Mouse (Mus musculus): ENCODE measurements at regions not wholly inside any gene's neighbourhood (a gene's known extent, or its start where the extent isn't known, plus 50 kb on each side); places are given as distances from the start of the nearest gene placed in this dataset.

DNA sequence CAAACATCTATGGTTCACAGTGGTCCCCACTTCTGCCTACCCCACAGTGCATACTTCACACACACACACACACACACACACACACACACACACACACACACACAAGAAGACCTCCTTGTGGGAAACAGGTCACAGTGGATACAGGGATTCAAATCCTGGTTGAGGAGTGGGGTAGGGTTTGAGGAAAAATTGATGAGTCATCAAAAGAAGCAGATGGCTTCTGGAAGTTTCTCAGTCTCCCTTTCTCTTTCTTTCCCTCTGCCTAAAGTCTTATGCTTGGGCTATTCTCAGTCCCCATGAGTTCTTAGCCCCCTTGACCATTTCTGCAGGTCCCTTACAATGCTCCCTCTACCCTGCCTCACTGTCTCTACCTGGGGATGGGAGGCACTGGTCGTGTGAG, 56.4 kb downstream of the Rassf10 start:
- Histone ChIP-seq H3K4me1 (no peaks in the 10 kb centered on the region), H3K27ac (no peak overlapping the region), H3K9me3 (replicated peaks) (no peaks in the 10 kb centered on the region), H3K9ac (no peak overlapping the region), H3K36me3 (ENCODE audit: poor library complexity, severe bottlenecking) (no peaks in the 10 kb centered on the region), H3K27me3 (no peaks in the 10 kb centered on the region), H3K4me3 (no peak overlapping the region), H3K4me2 (no peak overlapping the region)
- no peak for ATAC-seq
- WGBS: 91% methylated on average over 1 of the region's 1 CpGs

DNA sequence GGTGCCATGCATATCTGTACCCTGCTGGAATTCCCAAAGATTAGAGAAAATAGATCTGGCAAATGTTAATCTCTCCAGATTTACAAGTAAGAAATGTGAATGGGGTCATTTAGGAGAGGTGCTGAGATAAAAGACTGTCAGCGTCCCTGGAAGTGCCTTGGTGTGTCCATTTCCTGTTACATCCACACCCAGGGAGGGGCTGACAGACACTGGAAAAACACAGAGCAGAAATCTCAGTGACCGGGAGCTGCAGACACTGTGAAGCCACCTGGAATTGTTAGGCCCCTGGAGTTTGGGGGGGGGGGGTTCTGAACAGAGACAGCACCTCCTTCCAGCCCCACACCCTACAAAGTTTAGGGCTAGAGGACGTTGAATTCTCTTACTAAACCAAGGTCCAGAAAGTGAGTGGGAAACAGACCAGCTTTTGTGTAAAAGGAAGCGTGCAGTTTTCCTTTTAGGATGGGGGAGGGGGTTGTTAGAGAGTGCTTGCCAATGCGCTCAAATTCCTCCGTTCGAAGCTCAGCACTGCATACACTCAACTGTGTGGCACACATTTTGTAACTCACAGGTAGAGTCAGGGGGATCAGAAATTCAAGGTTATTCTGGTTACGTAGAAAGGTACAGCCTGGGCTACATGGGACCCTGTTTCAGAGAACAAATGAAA, 63.5 kb downstream of the Rassf10 start:
- no peak for ATAC-seq
- no peaks in the 10 kb centered on the region for H3K36me3 ChIP-seq (ENCODE audit: poor library complexity, severe bottlenecking)
- H3K27me3 ChIP-seq: no peaks in the 10 kb centered on the region
- no peaks in the 10 kb centered on the region for H3K9me3 ChIP-seq (replicated peaks)
- WGBS: 47% methylated on average over 8 of the region's 8 CpGs
- H3K9ac ChIP-seq: no peak overlapping the region
- H3K4me1 ChIP-seq: no peaks in the 10 kb centered on the region
- no peak overlapping the region for H3K4me2 ChIP-seq
- no peak overlapping the region for H3K4me3 ChIP-seq
- no peak overlapping the region for H3K27ac ChIP-seq

DNA sequence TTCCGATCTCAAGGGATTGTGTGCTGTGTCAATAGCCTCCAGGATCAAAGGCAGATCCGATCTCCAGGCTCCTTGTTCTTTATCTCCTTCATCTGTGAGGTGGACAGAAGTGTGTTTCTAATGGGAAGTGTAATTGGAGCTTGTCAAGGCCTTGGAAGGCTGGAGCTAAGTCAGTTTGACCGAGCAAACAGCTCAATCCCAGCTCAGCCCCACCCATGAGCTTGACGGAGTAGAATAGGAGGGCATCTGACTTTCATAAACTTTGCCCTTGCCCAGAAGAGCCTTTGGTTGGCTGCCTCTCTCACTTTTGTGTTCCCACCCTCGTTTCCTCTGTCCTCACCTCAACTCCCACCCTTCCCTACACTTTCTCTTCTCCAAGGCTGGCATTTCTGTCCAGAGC, 67.7 kb downstream of the Rassf10 start:
- Histone ChIP-seq H3K4me2 (no peak overlapping the region), H3K4me1 (no peaks in the 10 kb centered on the region), H3K4me3 (no peak overlapping the region), H3K27ac (no peak overlapping the region), H3K9me3 (replicated peaks) (no peaks in the 10 kb centered on the region), H3K36me3 (ENCODE audit: poor library complexity, severe bottlenecking) (no peaks in the 10 kb centered on the region), H3K9ac (no peak overlapping the region), H3K27me3 (no peaks in the 10 kb centered on the region)
- no peak for ATAC-seq
- 57% methylated on average over 5 of the region's 5 CpGs for WGBS

DNA sequence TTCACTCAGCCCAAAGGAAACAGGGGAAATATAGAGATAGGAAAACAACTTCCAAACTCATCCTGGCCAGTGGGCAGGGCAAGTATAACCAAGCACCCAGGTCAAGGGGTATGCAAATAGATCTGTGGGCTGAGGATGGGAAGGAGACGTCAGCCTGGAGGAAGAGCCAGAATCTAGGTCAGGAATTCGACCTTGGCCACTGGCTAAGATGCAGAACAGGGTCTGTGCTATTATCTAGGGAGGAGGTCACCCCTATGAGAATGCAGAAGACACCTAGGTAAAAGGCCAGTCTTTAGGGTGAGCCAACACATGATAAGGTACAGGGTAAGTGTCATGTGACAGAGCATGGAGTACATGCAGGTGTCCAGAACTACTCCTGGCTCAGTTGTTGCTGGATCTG, 68.8 kb downstream of the Rassf10 start:
- Histone ChIP-seq H3K27me3 (no peaks in the 10 kb centered on the region), H3K36me3 (ENCODE audit: poor library complexity, severe bottlenecking) (no peaks in the 10 kb centered on the region), H3K9me3 (replicated peaks) (no peaks in the 10 kb centered on the region), H3K4me3 (no peak overlapping the region), H3K4me1 (no peaks in the 10 kb centered on the region), H3K27ac (no peak overlapping the region), H3K4me2 (no peak overlapping the region), H3K9ac (no peak overlapping the region)
- no peak for ATAC-seq
- 38% methylated on average over 2 of the region's 2 CpGs for WGBS

DNA sequence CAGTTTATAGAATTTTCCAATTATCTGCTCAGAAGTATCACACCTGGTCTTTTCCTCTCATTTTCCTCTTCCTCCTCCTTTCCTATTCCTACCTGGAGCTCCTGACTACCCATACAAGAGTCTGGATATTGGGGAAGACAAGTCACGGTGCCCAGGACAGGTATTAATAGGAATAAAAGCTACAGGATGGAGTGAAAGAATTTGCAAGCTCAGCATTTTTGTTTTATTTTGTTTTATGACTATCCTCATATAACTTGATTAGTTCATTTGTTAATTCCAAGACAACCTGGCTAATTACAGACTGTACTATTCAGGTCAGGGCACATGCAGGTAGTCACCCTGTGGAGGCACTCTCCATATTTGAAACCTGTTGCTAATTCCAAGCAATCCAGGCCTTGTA, 72.0 kb downstream of the Rassf10 start:
- no peak overlapping the region for H3K9ac ChIP-seq
- H3K9me3 ChIP-seq (replicated peaks): no peaks in the 10 kb centered on the region
- H3K36me3 ChIP-seq (ENCODE audit: poor library complexity, severe bottlenecking): no peaks in the 10 kb centered on the region
- H3K4me3 ChIP-seq: no peak overlapping the region
- H3K4me1 ChIP-seq: no peaks in the 10 kb centered on the region
- no peak overlapping the region for H3K4me2 ChIP-seq
- ATAC-seq: no peak
- no peaks in the 10 kb centered on the region for H3K27me3 ChIP-seq
- WGBS: 96% methylated on average over 1 of the region's 1 CpGs
- H3K27ac ChIP-seq: no peak overlapping the region

DNA sequence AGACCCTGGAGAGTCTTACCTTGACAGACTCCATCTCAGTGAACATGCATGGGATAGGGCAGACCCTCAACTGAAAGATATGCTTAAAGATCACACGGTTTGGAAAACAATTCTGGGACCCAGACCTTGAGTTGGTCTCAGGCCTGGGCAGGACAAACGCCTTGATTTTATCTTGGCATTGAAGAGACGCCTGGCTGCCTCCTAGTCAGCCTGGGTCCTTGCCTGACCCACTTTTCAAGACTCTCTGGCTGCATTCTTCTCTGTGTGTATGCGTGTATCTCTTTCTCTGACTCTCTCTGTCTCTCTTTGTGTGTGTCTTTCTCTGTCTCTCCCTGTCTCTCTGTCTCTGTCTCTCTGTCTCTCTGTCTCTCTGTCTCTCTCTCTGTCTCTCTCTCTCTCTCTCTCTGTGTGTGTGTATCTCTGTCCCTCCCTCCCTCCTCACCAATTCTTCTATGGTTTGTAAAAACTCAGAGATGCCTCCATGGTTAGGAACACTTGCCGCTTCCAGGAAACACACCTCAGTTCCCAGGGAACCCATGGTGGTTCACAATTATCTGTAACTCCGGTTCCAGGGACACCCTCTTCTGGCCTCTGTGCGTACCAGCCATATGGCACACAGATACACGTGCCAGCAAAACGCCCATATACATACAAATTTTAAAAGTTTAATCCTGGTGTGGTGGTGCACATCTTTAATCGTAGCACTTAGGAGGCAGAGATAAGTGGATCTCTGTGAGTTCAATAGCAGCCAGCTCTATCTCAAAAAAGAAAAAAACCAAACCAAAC, 72.7 kb downstream of the Rassf10 start:
- no peaks in the 10 kb centered on the region for H3K27me3 ChIP-seq
- 85% methylated on average over 10 of the region's 10 CpGs for WGBS
- no peak overlapping the region for H3K27ac ChIP-seq
- H3K9me3 ChIP-seq (replicated peaks): no peaks in the 10 kb centered on the region
- no peak overlapping the region for H3K9ac ChIP-seq
- no peaks in the 10 kb centered on the region for H3K36me3 ChIP-seq (ENCODE audit: poor library complexity, severe bottlenecking)
- ATAC-seq: no peak
- H3K4me2 ChIP-seq: no peak overlapping the region
- H3K4me3 ChIP-seq: no peak overlapping the region
- H3K4me1 ChIP-seq: no peaks in the 10 kb centered on the region

DNA sequence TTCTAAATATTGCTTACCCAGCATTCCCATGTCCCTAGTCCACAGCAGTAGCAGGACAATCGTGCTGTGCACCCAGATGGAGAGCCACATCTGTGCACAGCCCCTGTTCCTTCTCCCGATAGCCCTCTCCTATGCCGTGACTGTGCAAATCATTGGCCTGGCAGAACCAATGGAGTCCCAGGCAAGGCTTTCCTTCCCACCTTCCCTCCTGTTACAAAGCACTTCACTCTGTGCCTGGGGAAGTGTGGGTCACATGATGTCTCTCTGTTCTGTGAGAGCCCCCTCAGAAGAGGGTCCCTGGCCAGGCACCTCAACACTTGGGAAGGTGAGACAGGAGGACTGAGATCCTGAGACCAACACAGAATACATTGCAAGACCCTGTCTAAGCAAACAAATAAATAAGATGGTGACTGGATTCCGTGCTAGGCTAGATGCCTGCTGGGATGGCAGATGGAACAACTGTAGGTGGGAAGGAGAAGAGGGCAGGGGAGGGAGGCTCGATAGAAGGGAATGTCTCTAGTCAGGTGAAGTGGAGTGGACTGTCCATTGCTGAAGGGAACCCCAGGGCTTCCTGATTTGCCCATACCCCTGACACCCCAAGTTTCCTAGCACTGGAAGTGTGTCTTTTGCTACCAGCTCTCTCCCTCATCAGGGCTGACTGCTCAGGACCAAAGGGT, 73.5 kb downstream of the Rassf10 start:
- Histone ChIP-seq H3K4me1 (no peaks in the 10 kb centered on the region), H3K4me2 (no peak overlapping the region), H3K4me3 (no peak overlapping the region), H3K27ac (no peak overlapping the region), H3K9me3 (replicated peaks) (no peaks in the 10 kb centered on the region), H3K9ac (no peak overlapping the region), H3K36me3 (ENCODE audit: poor library complexity, severe bottlenecking) (no peaks in the 10 kb centered on the region), H3K27me3 (no peaks in the 10 kb centered on the region)
- no peak for ATAC-seq
- WGBS: 75% methylated on average over 5 of the region's 5 CpGs

DNA sequence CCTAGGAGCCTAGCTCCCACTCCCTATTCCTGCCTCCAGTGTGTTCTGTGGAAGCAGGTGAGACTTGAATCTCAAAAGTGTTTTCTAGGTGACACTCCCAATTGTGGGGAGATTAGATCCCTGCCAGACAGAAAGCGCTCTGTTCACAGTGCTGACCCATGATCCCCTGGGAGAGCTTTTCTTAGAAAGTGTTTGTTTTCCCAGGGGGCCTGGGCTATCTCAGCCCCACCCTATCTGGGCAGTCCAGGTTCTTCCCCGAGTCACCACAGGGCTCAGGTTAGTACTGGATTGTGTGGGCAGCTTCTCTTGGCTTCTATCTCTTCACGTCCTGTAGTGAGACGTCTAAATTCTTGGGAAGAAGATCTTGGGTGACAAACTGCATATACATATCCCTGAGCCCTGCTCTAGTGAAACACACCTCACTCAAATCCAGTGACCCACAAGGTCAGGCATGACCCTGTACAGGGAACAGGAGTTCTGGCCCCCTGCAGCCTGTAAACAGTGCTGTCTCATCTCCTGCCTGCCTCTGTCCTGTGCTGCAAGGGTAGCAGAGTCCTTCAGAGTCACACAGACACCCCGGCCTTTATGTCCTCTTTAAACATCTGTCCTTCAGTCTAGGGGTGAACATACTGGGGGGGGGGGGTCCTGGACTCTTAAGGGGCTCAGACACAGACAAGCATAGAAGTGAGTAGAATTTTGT, 76.4 kb downstream of the Rassf10 start:
- no peak for ATAC-seq
- Histone ChIP-seq H3K4me3 (no peak overlapping the region), H3K4me2 (no peak overlapping the region), H3K27me3 (no peaks in the 10 kb centered on the region), H3K4me1 (no peaks in the 10 kb centered on the region), H3K27ac (no peak overlapping the region), H3K36me3 (ENCODE audit: poor library complexity, severe bottlenecking) (no peaks in the 10 kb centered on the region), H3K9me3 (replicated peaks) (no peaks in the 10 kb centered on the region), H3K9ac (no peak overlapping the region)
- WGBS: 53% methylated on average over 5 of the region's 5 CpGs

DNA sequence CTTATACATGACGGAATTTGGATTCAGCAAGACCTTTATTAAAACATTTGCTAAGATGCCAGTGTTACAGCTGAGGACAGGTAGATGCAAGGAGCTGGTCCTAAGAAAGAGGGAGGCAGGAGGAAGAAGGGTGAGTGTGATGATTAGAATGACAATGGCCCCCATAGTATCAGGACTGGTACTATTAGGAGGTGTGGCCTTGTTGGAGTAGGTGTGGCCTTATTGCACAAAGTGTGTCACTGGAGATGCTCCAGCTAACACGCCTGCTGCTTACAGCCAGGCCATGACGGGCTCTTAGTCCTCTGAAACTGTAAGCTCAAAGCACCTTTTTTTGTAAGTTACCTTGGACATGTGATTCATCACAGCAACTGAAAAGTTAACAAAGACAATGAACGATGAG, 82.0 kb downstream of the Rassf10 start:
- Histone ChIP-seq H3K36me3 (ENCODE audit: poor library complexity, severe bottlenecking) (no peaks in the 10 kb centered on the region), H3K27ac (no peak overlapping the region), H3K4me1 (no peaks in the 10 kb centered on the region), H3K9me3 (replicated peaks) (no peaks in the 10 kb centered on the region), H3K9ac (no peak overlapping the region), H3K27me3 (no peaks in the 10 kb centered on the region), H3K4me2 (no peak overlapping the region), H3K4me3 (no peak overlapping the region)
- ATAC-seq: no peak
- 83% methylated on average over 4 of the region's 4 CpGs for WGBS

DNA sequence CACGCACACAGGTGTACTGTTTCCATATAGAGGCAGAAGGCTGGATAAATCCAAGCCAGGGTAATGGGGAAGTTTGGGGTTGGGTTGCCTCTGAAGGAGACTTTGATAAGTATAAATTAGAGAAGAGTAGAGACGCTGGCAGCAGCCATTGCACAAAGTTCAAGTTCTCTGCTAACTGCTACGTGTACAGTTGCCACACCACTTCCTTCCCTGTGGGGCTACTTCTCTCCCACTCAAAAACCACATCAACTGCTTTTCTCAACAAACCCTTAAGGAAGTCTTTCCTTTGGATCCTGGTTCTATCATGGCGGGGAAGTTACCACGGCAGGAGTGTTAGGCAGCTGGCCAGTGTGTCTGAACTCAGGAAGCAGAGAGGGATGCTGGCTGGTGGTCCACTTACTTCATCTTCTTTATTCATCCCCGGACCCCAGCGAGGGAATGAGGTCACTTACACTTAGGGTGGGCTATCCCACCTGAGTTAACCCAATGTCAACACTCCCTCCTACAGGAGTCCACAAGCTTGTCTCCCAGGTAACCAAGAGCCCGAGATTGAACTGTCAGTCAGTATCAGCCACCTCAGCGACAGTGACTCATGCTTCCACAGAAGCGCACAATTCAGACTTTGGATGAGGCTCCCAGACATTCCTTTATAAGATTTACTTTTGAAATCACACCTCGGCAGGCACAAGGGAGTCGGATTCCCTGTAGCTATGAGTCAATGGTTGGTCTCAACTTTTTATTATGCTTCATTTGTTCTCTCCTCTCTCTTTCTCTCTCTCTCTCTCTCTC, 84.3 kb downstream of the Rassf10 start:
- Histone ChIP-seq H3K27me3 (no peaks in the 10 kb centered on the region), H3K4me1 (no peaks in the 10 kb centered on the region), H3K9me3 (replicated peaks) (no peaks in the 10 kb centered on the region), H3K4me3 (no peak overlapping the region), H3K36me3 (ENCODE audit: poor library complexity, severe bottlenecking) (no peaks in the 10 kb centered on the region), H3K4me2 (no peak overlapping the region), H3K9ac (no peak overlapping the region), H3K27ac (no peak overlapping the region)
- ATAC-seq: no peak
- WGBS: 78% methylated on average over 12 of the region's 12 CpGs

DNA sequence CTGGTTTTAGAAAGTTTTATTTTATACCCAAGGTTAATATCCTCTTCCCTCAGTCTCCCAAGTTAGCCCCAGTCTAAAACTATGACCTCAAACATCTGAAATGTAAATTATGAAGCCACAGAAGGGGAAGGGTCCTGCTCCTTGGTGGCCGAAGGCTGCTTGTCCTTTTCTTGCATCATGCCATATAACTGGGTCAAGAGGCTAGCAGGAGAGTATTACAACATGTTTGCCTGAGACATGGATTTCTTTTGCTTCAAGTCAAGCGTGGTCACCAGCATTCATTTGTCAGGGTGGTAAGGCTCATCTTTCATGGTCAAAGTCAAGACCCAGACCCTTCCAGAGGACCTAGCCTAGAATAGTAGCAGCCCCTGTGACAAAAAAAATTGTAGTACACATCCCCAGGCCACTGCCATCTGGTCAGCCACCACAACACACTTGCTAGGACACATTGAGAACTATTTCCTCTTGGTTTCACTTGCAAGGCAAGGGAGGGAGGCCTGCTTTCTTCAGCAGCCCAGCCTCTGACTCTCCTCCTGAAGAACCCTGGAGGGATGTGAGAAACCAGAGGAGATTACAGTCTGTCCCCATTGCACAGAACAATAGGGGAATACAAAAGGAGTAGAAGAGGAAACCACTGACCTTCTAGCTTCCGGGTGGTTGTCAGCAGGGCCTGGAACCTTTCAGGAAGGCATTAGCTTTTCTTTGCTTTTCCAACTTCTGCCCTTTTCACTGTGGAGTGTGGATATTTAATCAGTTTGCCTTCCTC, 85.3 kb downstream of the Rassf10 start:
- Histone ChIP-seq H3K27me3 (no peaks in the 10 kb centered on the region), H3K4me1 (no peaks in the 10 kb centered on the region), H3K9ac (no peak overlapping the region), H3K36me3 (ENCODE audit: poor library complexity, severe bottlenecking) (no peaks in the 10 kb centered on the region), H3K9me3 (replicated peaks) (no peaks in the 10 kb centered on the region), H3K4me3 (no peak overlapping the region), H3K27ac (no peak overlapping the region), H3K4me2 (no peak overlapping the region)
- no peak for ATAC-seq
- 64% methylated on average over 3 of the region's 3 CpGs for WGBS

Data from forebrain, embryonic 13.5 days (tissue).